Mouse (Mus musculus) spleen, postnatal 36 days (tissue): ENCODE data around the gene P4ha2.
A peak's percentile ranks its signal among the peaks of the same experiment; 100 is the strongest.

Experiments used
- DNase-seq, 2 experiments: peaks; one replicate each; pipeline ENCODE4 v3.0.0; 2022; ENCODE audit warnings: low spot score in 2 of 2, mixed read lengths in 1 of 2

Gene P4ha2

DNA sequence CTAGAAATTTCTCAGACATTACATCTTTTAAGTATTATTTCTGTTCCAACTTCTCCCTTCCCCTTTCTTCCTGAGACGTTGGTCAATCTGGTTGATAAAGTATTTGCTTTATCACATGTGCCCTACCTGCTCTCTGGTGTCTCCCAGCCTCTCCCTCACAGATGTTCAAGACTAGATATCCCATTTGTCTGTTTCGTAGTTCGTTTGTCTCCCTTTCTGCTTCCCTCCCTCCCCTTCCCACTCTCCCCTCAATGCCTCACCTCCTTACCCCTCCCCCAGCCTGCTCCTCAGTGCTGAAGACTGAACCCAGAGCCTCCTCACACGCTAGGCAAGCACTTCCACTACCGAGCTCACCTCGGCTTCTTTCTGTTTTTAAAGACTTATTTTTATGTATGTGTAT is 35.0 kb downstream of the P4ha2 start:
- DNase-seq = no peak

DNA sequence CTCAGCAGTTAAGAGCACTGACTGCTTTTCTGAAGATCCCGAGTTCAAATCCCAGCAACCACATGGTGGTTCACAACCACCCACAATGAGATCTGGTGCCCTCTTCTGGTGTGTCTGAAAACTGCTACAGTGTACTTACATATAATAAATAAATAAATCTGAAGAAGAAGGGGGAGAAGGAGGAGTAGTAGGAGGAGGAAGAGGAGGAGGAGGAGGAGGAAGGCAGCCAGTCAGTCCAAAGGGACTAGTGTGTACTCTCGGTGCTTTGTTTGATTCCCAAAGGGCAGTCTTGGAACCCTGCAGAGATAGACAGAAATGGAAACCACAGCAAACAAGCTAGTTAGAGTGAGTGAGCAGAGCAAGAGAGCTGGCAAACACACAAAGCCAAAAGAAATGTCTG is 40.3 kb downstream of the P4ha2 start:
- DNase-seq = peak in 1 of 2 experiments; percentile 23

DNA sequence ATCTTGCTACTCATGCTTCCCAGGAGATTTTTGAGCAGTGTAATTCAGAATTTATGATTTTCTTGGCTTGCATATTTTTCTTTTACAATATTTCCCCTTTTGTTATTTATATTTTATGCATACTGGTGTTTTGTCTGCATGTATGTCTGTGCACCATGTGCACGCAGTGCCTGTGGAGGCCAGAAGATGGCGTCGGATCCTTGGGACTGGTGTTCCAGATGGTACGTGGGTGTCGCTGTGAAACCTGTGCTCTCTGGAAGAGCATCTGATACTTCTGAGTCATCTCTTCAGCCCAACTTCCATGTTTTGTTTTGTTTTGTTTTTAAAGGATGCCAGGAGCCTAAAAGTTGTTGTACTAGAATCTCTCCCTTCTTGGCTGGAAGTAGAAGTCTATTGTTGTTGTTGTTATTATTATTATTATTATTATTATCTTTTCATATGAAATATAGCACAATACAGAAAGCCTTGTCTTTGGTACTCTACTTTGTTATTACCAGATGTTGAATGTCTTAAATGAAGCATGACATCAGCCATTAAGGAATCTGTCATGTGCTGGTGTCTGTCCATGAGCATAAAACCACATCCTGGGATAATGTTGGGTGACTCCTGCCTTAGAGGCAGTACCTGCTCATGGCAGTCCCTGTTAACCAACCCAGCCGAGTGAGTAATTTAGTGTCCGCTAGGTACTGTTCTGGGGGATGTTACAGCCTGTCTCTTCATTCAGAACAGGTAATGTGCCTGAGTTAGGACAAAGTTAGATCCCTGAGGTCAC is 41.5 kb downstream of the P4ha2 start:
- DNase-seq = no peak

DNA sequence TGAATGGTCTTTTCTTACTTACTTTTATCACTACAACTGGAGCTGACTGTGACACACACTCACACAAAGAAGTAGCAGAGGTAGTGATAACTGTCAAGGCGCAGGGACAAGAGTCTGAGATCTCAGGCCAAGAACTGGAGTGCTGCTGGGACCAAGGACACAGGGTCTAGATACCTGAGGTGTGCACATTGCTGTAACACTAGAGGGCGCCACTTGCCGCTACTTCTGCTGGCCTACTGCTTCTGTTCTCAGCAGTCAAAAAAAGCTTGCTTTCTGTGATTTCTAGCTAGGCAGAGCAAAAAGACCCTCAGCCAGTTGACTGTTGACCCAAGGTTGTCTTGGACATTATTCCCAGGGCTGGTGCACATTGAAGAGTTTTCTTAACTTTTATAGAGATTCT is 45.0 kb downstream of the P4ha2 start:
- peak; percentile 52 to 58 for DNase-seq

DNA sequence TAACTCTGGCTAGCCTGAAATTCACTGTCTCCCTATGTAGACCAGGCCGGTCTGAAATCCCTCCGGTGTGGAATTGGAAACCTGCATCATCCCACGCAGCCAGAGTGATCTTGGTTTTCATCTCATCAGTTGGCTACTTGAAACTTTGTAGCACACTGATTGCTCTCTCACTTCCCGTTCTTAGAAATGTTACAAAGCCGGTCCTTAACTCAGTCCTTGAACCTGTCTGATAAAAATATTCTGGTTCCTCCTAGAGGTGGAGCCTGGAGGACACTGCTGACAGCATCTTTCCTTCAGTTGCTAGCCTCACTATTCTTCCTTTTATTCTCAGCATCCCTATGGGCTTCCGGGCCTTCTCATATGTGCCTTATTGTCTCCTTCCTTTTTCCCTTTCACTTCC is 46.1 kb downstream of the P4ha2 start:
- no peak for DNase-seq

DNA sequence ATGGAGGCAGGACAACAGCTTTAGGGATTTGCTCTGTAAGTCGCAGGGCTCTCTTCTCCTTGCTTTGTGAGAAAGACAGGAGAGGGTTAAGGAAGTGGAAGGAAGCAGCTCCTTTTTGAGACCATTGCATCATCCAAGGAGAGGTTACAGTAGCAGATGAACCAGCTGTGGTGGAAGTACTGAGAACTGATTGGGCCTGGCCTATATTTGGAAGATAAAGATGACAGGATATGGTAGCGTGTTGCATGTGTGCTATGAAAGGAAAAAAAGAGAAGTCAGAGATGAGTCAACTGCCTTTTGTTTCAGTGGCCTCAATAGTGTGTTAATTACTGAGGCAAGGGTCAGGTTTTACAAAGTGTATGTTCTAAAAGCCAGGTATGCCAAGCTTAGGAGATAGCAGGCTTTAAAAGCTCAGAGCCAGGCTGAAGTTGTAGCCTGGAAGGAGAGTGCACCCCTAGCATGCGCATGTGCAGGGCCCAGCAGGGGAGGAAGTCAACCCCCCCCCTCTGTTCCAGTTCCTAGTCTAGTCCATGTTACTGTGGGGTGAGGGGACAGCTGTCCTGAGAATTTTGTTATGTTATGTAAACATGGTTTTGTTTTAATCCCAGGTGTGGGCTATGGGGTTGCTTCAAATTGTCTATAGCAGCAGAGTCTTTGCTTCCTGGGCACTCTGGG is 50.0 kb downstream of the P4ha2 start:
- DNase-seq = no peak

DNA sequence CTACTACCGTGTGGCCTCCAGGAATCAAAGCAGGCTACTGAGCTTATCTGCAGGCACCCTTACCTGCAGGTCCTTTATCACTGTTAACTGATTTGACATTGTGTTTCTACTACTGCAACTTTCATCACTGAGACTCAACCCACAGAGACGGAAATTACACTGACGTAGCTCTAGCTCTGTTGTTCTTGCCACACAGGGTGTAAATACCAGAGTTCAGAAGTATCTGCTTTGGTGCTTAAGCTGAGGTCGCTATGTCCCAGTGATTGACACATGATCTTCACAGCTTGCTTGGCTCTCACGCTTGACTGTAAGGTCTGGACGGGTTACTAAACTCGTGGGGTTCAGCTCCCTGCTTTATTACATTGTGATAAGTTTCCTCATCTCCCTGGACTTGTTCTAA is 51.2 kb downstream of the P4ha2 start:
- no peak for DNase-seq

DNA sequence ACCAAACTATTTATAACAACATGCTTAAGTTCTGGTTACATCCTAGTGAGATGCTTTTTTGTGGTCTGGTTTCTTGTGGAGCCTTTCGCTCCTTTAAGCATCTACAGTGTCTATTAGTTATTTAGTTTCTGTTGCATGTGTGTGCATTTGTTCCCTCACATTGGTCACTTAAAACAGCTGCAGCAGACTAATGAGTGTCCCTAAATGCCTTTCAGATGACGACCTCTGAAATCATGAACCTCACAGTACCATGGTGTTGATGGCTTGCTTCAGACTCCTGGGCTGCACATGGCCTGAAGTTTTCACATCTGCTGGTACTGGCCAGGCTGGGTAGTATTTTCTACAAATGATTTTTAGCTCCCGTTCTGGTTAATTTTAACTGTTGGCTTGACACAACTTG is 53.1 kb downstream of the P4ha2 start:
- no peak for DNase-seq

DNA sequence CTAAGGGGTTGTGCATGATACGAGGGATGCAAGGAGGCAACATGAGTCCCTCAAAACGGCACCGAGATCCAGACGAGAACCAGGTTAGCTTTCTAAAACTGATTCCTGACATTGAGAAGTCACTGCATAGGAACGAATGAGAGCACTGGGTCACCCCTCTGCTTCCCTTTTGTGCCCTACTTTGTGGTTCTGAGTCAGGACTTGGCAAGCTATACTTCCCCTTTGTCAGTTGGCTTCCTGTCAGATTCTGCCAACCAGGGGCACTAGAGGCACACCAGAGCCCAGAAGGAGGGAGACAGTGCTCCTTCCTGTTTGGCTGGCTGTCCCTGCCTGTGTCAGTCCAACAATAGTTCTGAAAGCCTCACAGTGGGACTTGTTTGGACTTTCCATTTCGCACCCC is 56.0 kb downstream of the P4ha2 start:
- DNase-seq = peak; percentile 81 to 82

DNA sequence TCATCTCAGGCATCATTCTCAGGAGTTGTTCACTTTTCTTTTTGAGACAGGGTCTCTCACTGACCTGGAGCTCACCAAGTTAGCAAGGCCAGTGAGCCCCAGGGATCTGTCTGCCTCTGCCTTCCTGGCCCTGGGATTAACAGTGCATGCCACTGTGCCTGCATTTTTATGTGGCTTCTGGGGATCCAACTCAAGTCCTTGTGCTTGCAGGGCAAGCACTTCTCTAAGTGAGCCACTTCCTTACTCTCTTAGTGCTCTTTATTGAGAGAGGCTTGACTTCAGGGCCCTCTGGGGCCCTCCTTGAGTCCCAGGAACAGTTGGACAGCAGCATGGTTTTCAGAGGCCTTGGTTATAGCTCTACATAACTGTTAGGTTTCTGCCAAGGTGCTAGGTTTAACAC is 56.6 kb downstream of the P4ha2 start:
- no peak for DNase-seq

DNA sequence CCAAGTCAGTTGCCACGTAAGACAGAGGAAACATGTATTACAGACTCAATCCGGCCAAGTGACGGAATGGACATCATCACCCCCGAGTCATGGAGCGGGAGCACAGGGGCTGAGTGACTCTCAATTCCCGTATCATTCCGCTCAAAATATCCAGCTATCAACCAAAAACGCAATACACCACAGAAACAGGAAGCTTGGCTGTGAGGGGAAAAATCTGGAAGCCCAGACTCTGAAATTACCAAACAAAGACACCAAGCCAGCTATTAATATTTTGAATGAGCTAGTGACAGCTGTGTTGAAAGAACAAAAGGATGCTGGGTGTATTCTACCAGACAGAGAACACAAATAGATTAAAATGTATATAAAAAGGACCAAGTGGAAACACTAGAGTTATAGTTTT is 57.7 kb downstream of the P4ha2 start:
- DNase-seq = no peak

DNA sequence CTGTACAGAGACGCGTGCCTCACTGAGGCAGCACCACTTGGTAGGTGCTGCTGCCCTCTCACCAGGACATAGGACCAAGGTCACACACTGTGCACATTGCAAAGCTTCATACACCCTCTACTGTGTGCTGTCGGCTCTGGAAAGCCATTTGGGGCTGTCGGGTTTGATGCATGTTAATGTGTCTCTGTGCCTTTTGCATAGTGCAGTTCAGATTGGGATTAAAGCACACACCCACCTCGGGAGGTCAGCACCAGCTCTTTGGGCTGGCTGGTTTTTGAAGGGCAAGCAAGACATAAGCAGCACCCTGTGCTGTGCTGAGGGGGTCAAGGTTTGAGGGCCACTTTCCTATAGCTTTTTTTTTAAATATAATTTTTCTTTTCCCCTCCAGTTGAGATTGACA is 60.5 kb downstream of the P4ha2 start:
- no peak for DNase-seq

DNA sequence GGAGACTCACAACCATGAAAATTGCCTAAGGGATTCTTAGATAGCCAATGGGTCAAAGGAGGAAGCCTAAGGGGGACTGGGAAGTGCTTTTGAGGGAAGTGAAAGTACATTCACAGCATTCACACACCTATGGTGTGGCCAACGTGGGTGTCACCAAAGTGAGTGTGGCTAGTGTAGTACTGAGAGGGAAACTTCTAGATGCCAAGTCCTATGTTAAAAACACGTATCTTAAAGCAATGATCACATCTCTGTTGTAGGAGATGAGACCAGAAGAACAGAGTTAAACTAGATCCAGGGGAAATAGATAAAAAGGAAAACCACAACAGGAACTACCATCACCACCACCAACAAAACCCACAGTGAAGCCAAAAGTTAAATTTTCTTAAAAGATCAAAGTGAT is 61.0 kb downstream of the P4ha2 start:
- DNase-seq = peak; percentile 39 to 44

DNA sequence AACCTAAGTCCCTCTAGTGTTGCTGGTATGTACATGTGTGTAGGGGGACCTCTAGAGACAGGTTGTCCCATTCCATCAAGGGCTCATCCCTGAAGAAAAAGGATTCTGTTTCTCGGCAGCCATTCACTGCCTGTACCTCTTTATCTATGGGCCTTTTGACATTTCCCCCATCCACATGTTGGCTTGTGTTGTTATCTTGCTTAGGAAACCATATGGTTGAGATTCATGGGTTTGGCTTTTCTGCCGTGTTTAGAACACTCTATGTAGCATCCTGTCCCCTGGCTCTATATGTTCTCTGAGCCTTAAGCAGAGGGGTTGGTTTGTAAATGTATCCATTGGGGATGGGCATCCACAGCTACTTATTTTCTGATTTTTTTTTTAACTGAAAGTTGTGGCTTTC is 61.6 kb downstream of the P4ha2 start:
- no peak for DNase-seq

DNA sequence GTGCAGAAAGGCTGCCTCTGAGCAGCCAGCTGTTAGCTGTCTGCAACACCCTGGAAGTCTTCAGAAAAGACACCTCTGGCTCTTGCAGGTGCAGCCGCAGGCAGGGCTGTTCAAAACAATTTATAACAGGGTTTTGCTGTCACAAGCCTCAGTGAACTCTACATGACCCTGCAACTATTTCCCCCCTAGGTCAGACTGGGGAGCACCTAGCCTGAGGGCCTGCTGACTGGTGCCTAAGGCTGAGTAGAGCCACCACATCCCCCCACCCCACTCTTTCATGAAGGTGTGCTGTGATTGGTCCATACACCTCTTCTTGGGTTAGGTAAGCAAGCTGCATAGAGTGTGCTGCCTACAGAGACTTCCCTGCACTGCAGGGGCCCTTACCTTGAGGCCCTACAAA is 63.1 kb downstream of the P4ha2 start:
- no peak for DNase-seq

DNA sequence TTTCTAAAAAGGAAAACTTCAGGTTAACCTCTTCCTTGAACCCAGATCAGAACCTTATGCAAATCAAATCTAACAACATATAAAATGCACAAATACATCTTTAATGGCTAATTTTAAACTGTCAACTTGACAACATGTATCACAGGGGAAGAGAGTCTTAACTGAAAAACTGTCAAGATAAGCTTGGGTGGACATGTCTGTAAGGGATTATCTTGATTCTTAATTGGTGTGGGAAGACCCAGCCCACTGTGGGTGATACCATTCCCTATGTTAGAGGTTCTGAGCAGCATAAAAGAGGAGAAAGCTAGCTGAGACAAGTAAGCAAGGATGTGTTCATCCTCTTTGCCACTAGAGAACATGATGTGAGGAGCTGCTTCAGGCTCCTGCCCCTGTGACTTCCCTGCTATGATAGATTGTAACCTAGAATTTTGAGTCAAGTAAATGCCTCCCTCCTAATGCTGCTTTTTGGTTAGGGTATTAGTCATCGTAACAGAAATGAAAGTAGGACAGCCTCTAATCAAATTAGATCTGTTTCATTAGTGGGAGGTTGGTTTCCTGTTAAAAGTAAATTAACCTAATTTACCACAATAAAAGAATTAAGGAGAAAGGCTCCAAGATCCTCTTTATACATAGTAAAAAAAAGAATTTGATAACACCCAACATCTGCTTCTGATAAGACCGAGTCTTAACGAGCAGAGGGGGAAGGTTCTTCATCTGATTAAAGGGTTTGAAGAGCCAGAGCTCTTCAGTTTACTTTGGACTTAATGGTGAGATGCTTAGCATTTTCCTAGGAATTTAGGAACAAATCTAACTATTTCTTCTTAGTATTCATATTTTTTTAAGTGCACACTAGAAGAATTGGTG is 69.8 kb downstream of the P4ha2 start:
- no peak for DNase-seq

DNA sequence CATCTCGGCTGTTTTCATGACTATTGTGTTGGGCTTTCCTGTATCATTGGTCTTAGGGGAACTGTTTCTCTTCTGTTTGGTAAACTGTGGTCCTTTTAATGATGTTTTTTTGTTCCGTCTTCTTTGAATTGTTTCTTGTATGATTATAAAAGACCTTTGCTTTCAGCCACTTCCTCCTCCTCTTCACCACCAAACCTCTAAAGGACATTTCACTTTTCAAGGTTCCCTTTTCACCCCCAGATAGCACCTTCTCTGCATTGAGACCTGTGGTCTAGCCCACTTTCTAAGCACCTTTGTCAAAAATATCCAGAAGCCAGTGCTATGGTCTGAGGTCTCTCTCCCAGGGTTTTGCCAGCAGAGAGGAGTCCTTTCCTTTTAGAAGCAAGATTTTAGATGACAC is 71.3 kb downstream of the P4ha2 start:
- DNase-seq = no peak

DNA sequence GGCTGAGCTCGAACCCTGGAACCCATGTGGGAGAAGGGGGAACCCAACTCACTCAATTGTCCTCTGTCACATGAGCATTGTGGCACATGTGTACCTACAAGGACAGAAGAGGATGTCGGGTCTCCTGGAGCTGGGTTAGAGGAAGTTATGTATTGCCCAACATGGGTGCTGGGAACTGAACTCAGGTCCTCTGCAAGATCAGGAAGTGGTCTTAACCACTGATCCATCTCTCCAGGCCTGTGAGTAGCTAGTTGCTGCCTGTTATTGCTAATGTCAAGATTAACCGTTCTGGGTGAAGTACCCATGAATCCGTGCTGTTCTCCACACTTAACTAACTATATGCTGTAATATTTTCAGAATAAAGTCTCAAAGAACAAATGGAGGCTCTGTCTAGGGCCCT is 74.3 kb downstream of the P4ha2 start:
- no peak for DNase-seq

DNA sequence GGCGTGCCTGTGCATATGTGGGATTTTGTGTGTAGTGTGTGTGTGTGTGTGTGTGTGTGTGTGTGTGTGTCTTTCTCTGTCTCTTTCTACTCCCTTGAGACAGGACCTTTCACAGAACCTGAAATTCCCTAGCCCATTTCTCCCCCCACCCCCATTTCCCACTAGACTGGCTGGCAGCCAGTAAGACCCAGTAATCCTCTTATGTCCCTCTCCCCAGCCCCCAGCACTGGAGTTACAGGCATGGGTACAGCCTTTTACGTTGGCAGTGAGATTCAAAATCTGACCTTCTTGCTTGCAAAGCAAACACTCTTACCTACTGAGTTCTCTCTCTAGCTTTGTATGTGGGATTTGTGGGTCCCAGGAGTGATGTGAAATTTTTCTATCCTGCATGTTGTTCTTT is 75.0 kb downstream of the P4ha2 start:
- DNase-seq = no peak
